Mouse (Mus musculus): ENCODE measurements around the gene Uhrf1bp1l.

Uhrf1bp1l gene

DNA sequence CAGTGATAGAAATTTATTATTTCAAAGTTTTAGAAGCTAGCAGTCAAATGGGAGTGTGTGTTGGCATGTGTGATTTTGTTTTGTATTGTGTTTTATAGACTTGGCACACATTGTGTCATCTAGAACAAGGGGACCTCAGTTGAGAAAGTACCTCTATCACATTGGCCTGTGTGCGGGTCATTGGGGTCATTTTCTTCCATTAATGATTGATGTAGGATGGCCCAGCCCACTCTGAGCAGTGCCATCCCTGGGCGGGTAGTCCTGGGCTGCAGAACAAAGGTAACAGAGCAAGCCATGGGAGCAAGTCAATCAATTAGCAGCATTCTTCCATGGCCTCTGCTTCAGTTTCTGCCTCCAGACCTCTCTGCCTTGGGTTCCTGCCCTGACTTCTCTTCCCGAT lies 94.0 kb downstream of the Uhrf1bp1l start:
- DNase-seq (ENCODE audit: inconsistent ontology term), result no peak

DNA sequence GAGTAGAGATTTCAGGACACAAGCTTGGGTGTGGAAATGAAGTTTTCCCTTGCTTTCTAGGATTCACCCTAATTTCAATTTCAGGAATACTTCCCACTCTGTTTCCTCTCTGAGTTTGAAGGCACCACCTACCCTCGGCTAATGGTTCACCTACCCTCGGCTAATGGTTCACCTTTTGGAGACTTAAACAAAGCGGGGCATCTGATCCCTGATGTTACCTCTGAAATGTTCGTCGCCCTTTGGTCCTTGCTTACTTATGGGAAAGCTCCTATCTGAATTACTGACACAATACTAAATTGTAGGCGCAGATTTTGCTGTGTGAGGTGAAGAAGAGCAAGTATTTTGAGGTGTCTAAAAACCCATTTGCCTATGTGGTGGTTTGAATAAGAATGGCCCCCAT lies 106.2 kb downstream of the Uhrf1bp1l start:
- DNase-seq (ENCODE audit: inconsistent ontology term), result no peak

DNA sequence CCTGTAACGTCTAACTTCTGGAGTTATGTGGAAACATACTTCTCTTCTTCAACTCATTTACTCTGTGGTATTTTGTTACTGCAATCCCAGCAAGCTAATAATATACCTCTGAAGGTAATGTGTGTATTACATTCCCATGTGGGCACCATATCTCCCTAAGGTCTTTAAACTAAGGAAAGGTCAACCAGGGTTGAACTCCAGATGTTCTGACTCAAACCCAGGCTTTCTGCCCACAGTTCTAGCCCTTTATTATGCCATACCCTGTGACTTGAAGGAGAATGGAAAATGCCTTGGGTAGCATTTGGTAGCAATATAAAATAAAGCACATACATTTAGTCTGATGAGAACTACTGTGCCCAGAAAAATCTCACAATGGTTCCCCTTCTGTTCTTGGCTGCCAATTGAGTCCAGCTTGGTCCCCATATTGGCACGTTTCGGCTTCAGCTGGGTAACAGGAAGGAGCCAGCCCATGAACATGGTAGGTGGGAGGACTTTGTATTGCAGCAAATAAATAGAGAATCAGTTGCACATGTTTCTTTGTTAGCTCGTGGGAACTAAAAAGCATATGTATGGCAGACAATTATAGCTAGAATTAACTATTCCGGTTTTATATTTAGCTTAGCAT lies 110.6 kb downstream of the Uhrf1bp1l start:
- no peak for DNase-seq (ENCODE audit: inconsistent ontology term)

DNA sequence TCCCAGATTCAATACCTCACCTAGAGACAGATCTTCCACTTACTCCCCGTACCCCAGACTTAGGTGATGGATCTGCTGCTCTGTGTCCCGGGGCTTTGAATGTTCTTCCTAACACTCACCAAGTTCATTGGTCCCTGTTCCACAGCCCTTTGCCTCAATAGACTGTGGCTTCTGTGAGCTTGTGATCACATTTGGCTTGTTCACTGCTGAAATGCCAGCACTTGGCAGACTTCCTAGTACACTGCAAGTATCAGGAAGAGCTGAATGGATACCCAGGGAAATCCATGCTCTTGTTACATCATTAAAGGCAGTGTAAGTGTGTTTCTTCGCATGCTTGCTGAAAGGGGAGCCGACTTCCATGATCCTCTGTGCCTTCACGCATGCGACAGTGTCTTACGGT lies 111.5 kb downstream of the Uhrf1bp1l start:
- DNase-seq (ENCODE audit: inconsistent ontology term), result no peak

DNA sequence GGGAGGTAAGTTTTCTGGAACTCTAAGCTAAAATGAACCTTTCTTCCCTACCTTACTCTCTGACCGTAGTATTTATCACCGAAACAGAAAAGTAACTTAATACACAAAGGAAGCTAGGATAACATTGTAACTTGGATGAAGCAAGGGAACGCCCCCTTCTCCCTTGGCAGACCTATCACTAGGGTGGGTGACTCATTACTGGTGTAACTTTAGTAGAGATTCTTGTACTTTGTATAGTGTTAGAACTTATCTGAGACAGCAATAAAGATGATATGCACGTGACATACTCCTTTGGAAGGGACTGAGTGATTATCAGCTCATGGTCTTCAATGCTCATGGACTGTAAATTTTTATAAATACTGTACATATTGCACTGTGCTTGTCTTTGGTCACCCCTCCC lies 123.4 kb downstream of the Uhrf1bp1l start:
- DNase-seq (ENCODE audit: inconsistent ontology term), result no peak

DNA sequence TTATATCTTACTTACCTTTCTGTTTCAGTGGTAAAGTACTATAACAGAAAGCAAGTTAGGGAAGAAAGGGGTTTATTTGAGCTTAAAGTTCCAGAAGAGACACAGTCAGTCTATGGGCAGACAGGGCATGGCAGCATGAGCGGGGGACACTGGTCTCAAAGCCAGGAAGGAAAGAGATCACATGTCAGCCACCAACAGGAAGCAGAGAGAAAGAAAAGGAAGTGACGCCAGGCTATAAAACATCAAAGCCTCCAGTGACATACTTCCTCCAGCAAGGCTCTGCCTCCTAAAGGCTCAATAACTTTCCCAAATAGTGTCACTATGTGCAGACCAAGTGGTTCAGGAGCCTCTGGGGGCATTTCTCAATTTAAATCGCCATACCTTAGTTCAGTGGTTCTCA lies 124.0 kb downstream of the Uhrf1bp1l start:
- DNase-seq (ENCODE audit: inconsistent ontology term), result no peak
